Mouse (Mus musculus) spleen, adult 2 months (tissue): ENCODE data around the gene Bbs2.

ENCODE experiments used
- CTCF ChIP-seq: fragments of 200-500 bp; IDR thresholded peaks from 2 replicates; pipeline ENCODE4 v1.5.1; 2011; ENCODE audit warnings: mild to moderate bottlenecking, inconsistent platforms; ENCODE audit not compliant: insufficient read depth, insufficient read length, insufficient replicate concordance; ENCODE audit errors: extremely low read depth
- POLR2A ChIP-seq: fragments of 200-500 bp; IDR thresholded peaks from 2 replicates; pipeline ENCODE4 v1.6.1; 2011; ENCODE audit warnings: low read depth, low read length, inconsistent platforms

- TF ChIP-seq CTCF = no peak
- no peak for TF ChIP-seq POLR2A
Observed at GRCm38 (mm10) chr8:94122711-94123468, 24.2 kb upstream of the Bbs2 start.
